Mouse (Mus musculus) adrenal gland, adult (tissue): ENCODE results near the gene Ppp1cb.

Source experiments
- DNase-seq, 2 experiments: peaks; one replicate each; pipeline ENCODE4 v3.0.0; 2022 to 2023; ENCODE audit warnings: low spot score in 1 of 2; ENCODE audit not compliant: inconsistent age in 2 of 2

The Ppp1cb gene

GRCm38 (mm10) chr5:32441992-32442575 lies 16.6 kb upstream of the Ppp1cb start:
- DNase-seq: peak in 1 of 2 experiments; percentile 60

GRCm38 (mm10) chr5:32443906-32444305 lies 14.7 kb upstream of the Ppp1cb start:
- DNase-seq: peak; percentile 47 to 82

- DNase-seq: peak in 1 of 2 experiments; percentile 56
Observed at GRCm38 (mm10) chr5:32445287-32445921, 13.2 kb upstream of the Ppp1cb start.

DNA sequence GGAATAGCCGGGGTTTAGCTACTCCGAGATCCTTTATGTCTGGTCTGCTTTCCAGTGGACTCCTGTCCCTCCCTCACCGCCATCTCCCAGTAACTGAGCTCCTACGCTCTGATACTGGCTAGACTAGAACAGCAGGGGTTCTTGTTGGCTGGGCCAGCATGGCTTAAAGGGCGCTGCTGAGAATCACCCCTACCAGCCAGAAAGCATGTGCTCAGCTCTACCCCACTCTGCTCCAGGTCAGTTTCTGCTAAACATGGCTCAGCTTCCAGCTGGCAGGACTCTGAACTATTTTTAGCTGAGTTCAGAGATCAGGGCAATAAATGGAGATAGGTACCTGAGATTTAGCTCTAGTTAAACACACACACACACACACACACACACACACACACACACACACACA lies 12.2 kb upstream of the Ppp1cb start:
- no peak for DNase-seq

- no peak for DNase-seq
Observed at GRCm38 (mm10) chr5:32446810-32447209, 11.8 kb upstream of the Ppp1cb start.

DNA sequence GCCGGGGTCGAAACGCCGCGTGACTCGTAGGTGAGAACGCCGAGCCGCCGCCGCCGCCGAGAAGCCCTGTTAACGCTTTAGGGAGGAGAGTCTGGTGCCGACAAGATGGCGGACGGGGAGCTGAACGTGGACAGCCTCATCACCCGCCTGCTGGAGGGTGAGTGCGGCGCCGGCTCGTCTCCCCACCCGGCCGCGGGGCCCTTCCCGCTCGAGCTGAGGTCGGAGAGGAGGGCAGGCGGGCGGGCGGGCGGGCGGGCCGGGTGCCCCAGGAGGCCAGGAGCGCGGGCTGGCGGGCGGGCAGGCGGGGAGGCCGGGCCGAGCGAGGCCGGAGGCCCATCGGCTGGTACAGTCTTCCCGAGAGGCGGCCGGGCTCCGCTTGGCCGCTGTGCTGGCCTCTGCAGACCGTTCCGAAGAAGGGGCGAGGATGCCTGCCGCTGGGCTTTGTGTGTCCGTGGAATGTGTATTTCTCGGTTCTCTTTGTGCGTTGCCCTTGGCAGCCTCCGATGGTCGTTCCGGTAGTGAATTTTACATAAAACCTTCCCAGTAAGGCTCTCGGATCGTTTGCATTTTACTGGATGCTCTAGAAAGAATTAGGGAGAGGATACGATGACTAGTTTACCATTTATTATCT lies 723 bp downstream of the Ppp1cb start:
- peak in 1 of 2 experiments; percentile 92 for DNase-seq

DNA sequence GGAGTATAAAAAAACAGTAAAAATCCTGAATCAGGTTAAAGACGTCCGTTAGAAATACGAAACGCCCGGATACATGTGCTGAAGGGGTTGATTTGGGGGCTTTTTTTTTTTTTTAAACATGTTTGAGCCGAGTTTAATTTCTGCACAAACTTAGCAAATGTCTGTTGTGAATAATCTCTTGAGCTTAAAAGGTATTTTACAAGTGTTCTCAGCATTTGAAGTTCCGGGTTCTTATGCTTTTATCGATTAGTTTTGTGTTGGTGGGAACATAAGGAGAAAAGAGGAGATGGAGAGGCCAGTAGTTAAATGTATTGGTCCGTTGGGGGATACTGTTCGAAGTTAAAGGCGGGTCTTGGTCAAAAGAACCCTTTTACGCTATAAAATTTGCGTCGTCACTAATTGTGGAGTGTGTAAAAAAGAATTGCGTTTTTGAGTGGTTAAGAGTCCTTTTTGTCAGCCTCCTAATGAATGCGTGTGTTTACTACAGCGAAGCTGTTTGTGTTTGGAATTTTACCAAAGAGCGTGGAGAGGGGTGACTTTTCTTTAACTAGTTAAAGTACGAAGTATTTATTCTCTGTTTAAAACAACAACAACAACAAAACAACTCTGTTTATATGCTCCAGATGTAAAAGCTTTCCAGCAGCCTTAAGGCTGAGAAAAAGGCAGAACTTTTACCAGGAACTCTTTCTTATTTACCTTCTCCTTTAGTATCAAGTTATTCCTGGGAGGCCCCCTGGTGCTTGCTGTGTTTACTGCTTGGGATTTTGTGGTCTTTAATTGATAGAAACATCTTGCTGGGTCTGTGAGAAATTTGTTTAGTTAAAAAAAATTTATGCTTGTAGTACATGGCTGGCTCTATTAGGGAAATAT lies 1.5 kb downstream of the Ppp1cb start:
- DNase-seq: peak; percentile 44 to 86

GRCm38 (mm10) chr5:32460973-32461372 lies 2.3 kb downstream of the Ppp1cb start:
- DNase-seq: peak in 1 of 2 experiments; percentile 58

- DNase-seq: peak; percentile 29 to 81
Observed at GRCm38 (mm10) chr5:32472332-32473028, 13.8 kb downstream of the Ppp1cb start.

DNA sequence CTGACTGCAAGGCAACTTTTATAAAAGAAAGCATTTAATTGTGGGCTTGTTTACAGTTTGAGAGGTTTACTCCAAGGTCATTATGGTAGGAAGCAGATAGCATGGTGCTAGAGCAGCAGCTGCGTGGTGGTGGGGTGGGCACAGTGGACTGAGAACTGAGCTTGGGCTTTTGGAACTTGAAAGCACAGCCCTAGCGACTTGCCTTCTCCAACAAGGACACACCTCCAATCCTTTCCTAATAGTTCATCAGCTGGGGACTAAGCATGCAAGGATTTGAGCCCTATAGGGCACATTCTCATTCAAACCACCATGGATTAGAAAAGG lies 14.3 kb downstream of the Ppp1cb start:
- DNase-seq: no peak

DNA sequence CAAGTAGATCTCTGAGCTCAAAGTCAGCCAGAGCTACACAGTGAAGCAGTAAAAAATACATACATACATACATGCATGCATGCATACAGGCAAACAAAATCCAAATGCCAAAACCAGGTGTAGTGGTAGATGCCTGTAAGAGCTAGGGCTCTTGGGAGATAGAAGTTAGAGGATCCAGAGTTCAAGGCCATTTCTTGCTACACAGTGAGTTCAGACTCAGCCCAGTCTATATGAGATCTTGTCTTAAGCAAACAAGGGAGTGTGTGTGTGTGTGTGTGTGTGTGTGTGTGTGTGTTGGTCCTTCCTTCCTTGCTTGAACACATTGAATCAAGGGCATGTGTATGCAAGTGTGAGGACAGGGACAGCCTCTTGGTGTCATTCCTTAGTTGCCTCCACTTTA lies 17.9 kb downstream of the Ppp1cb start:
- no peak for DNase-seq

- no peak for DNase-seq
Observed at GRCm38 (mm10) chr5:32478972-32479371, 20.3 kb downstream of the Ppp1cb start.

DNA sequence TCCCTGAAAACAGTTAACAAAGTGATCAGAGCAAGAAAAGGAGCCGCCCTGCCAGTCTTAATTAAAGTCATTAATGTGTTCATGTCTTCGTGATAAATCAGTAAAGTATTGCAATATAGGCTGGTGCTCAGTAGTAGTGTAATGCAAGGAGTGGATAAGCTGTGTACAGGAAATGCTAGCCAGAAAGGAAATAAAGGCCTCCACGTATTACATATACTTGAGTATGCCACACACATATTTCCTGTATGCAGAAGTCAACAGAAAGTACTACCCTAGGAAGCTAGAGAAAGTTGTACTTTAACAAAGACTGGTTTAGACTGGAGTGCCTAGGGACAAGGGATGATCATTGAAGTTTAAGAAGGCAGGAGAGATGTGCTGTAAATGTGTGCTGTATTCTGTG lies 26.8 kb downstream of the Ppp1cb start:
- no peak for DNase-seq

DNA sequence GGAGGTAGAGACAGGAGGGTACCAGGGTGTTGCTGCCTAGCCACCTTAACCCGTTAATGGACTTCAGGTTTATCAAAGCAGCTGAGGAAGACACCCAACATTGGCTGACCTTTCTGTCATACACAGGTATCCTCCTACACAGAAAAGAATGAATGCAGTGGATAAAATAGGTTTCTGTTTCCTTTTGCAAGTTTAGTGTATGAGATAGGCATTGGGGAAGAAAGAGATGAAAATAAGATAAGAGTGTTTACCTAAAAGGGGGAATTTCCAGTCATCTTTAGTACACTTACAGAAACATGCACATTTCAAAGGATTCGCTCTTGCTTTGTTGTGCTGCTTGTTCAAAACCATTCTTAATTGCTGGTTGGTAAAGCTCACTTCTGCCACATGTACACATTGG lies 29.4 kb downstream of the Ppp1cb start:
- no peak for DNase-seq

GRCm38 (mm10) chr5:32494084-32494700 lies 35.5 kb downstream of the Ppp1cb start:
- no peak for DNase-seq

DNA sequence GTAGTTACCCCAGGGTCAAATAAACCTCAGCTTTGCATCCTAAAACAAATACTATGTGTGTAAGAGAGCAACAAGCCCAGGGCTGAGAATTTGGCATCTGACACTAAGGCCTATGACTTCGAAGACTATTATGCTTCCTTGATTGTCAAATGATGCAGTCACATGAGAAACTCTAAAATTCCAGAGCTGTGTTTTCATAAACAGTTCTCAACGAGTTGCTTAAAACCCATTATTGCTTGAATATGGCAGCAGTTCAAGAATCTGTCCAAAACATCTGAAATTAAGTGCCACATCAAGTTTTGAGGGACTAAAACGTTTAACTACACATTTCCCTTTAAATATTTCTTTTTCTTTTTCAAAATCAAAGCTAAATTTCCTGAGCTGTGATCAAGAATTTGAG lies 50.1 kb downstream of the Ppp1cb start:
- peak in 1 of 2 experiments; percentile 22 for DNase-seq

DNA sequence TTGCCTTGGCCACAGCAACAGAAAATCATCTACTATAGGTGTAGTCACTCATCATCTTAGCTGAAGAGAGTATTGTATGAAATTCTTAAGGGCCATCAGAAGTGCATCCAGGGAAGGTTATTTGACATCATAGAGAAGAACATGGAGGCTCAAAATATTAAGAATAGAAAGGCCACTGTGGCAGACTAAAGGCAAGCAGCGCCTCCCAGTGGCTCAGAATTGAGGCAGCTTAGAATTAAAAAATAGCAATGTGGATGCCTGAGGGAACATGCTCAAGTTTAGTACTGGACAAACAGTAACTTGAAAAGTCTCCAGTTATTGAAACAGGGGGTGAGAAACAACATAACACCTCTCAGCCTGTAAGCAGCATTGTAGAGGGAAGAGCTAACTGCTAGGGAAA lies 61.7 kb downstream of the Ppp1cb start:
- DNase-seq: peak; percentile 55 to 82

GRCm38 (mm10) chr5:32549449-32549848 lies 90.8 kb downstream of the Ppp1cb start:
- no peak for DNase-seq

DNA sequence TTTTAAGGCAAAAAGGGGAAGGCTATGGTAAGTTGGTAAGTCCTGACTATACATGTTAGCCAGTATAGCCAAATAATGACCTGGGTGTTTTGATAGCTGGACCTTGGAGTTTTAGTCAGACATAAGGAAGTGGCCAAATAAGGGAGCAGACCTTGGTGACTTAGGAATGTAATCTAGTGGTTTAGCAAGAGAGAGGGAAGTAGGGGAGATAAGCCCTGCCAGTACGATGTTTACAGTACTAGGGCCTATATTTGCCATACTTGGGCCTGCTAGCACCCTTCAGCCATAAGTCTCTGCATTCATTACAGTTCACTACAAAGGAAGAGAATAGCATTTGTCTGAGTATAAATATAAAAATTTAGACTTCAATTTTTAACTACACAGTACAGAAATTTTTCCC lies 106.1 kb downstream of the Ppp1cb start:
- DNase-seq: no peak
